Mouse (Mus musculus) kidney, postnatal 25 days (tissue): ENCODE measurements around the gene Pdzd2.

Source experiments
- DNase-seq, 2 experiments: peaks; one replicate each; pipeline ENCODE4 v3.0.0; 2021; ENCODE audit warnings: mixed read lengths in 2 of 2

Pdzd2 gene

GRCm38 (mm10) chr15:12425049-12425627, 314.6 kb downstream of the Pdzd2 start:
- DNase-seq = no peak

GRCm38 (mm10) chr15:12424187-12424586, 315.5 kb downstream of the Pdzd2 start:
- no peak for DNase-seq

GRCm38 (mm10) chr15:12420915-12421314, 318.8 kb downstream of the Pdzd2 start:
- no peak for DNase-seq

- DNase-seq = no peak
These were observed 319.3 kb downstream of the Pdzd2 start for GRCm38 (mm10) chr15:12420376-12420775.

GRCm38 (mm10) chr15:12419446-12419845, 320.3 kb downstream of the Pdzd2 start:
- DNase-seq = peak in 1 of 2 experiments; percentile 49

GRCm38 (mm10) chr15:12415536-12416200, 324.1 kb downstream of the Pdzd2 start:
- no peak for DNase-seq

- no peak for DNase-seq
These were observed 325.0 kb downstream of the Pdzd2 start for GRCm38 (mm10) chr15:12414696-12415095.

- no peak for DNase-seq
These were observed 331.5 kb downstream of the Pdzd2 start for GRCm38 (mm10) chr15:12408205-12408604.

- DNase-seq = no peak
These were observed 334.1 kb downstream of the Pdzd2 start for GRCm38 (mm10) chr15:12405592-12405991.

- no peak for DNase-seq
These were observed 342.7 kb downstream of the Pdzd2 start for GRCm38 (mm10) chr15:12397032-12397431.

- DNase-seq = no peak
These were observed 345.0 kb downstream of the Pdzd2 start for GRCm38 (mm10) chr15:12394758-12395157.

- no peak for DNase-seq
These were observed 350.8 kb downstream of the Pdzd2 start for GRCm38 (mm10) chr15:12388726-12389489.

- DNase-seq = no peak
These were observed 355.0 kb downstream of the Pdzd2 start for GRCm38 (mm10) chr15:12384679-12385078.

GRCm38 (mm10) chr15:12380548-12380947, 359.2 kb downstream of the Pdzd2 start:
- peak; percentile 63 to 68 for DNase-seq

- DNase-seq = no peak
These were observed 359.7 kb downstream of the Pdzd2 start for GRCm38 (mm10) chr15:12380057-12380456.

- peak; percentile 28 to 80 for DNase-seq
These were observed 361.9 kb downstream of the Pdzd2 start for GRCm38 (mm10) chr15:12377800-12378199.

GRCm38 (mm10) chr15:12376491-12377069, 363.1 kb downstream of the Pdzd2 start:
- no peak for DNase-seq

- DNase-seq = peak; percentile 86 to 88
These were observed 363.9 kb downstream of the Pdzd2 start for GRCm38 (mm10) chr15:12375641-12376311.

- no peak for DNase-seq
These were observed 364.8 kb downstream of the Pdzd2 start for GRCm38 (mm10) chr15:12374916-12375315.

- DNase-seq = peak; percentile 37 to 79
These were observed 365.8 kb downstream of the Pdzd2 start for GRCm38 (mm10) chr15:12373918-12374317.

- DNase-seq = peak in 1 of 2 experiments; percentile 45
These were observed 366.2 kb downstream of the Pdzd2 start for GRCm38 (mm10) chr15:12373496-12373895.

- DNase-seq = peak; percentile 77 to 86
These were observed 368.5 kb downstream of the Pdzd2 start for GRCm38 (mm10) chr15:12371183-12371582.

GRCm38 (mm10) chr15:12370096-12370495, 369.6 kb downstream of the Pdzd2 start:
- DNase-seq = no peak
